Mouse (Mus musculus) lung, postnatal 25 days (tissue): ENCODE results near the gene Kifap3.

ENCODE experiments used
- DNase-seq: peaks from one replicate; pipeline ENCODE4 v3.0.0; 2022; ENCODE audit warnings: low spot score

Gene Kifap3

DNA sequence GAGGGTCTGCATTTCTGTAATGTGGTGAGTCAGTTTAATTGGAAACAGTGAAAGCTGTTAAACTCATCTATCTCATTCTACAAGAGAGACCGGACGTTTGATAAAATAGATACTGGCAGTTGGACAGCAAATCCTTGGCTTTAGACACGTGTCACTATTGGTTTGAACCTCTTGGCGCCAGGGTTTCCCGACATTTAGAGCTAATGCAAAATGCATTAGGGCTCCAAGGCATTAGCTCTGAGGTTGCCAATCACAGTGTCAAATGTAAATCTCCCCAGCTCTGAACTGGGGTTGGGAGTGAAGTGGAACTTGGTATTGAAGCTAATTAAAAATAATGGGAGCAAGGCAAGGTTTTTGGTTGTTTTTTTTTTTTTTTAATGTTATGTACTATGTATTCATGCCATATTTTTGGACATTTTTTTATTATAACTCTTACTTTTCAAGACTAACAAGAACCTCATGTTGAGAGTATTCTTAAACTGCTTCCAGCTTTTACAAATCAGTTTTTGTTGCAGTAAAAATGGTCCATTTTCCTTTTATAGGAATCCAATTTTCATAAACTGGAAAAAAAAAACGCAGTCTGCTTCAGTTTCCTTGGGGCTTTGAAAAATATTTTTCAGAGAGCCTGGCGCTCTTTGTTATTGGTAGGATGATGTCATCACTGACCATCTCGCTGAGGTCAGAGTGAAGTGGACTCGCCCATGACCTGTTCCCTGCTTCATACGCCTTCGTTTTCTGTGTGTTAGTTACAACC, 114.6 kb downstream of the Kifap3 start:
- no peak for DNase-seq

DNA sequence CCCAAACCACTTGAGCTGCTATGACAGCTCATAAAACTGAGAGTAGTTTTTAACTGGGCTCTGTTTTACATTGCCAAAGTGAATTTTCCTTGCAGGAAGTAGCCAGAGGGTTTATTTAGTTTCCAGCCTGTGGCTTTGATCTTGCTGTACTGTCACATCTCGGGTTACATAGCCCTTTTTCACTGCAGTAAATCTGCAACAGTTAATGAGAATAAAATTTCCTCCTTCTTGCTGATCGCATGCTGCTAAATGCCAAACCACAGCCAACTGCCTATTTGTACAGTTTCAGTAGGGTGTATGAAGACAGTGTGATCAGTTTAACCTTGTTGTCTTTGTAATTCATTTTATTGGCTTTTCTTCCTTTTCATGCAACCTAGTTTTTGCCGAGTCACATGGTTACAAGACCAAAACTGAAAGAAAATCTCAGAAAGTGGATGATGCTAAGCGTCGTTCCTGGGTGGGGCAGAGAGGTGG, 118.9 kb downstream of the Kifap3 start:
- DNase-seq = no peak

DNA sequence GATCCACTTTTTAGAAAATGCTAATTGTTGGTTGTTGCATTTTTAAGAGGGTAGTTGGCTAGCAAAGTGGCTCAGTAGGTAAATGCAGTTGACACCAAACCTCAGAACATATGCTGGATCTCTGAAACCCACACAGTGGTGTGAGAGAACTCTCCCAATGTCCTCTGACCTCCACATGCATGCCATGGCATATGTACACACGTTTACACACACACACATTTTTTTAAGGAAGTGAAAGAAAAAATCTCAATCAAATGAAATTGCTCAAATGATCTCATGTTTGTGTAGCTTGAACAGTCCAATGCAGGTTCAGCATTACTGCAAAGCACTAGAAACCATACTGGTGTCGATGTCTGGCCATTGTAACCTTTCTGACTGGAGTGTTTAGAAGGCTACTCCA, 120.2 kb downstream of the Kifap3 start:
- DNase-seq = no peak

DNA sequence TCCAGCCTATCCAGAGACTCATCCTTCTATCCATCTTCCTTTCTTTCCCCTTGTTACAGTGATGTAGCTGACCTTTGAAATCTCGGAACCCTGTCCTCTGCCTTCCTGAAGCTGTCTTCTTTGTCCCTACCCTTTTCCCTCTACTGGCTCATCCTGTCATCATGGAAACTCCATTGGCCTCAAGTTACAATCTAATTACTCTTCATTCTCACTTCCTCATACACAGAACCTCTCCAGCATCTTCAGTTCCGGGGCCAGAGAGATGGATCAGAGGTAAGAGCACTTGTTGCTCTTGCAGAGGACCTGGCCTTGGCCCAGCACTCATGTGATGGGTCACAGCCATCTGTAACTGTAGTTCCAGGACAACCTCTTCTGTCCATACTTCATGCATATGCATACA, 120.8 kb downstream of the Kifap3 start:
- no peak for DNase-seq

DNA sequence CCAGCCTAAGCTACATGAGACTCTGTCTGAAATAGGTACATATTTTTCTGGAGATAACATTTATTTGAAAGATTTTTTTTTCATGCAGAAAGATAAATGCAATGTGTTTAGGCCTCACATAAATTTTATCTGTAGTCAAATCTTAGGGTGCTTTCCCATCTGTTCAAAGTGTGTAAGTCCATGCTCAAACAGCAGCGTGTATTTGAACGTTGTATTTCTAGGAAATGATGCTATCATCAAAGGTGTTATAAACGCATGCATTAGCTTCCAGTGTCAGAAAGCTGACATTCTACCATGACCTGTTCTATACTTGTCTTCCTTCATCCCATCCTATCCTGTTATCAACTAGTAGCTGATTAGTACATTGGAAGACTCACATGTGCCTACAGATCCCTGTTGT, 124.0 kb downstream of the Kifap3 start:
- no peak for DNase-seq

DNA sequence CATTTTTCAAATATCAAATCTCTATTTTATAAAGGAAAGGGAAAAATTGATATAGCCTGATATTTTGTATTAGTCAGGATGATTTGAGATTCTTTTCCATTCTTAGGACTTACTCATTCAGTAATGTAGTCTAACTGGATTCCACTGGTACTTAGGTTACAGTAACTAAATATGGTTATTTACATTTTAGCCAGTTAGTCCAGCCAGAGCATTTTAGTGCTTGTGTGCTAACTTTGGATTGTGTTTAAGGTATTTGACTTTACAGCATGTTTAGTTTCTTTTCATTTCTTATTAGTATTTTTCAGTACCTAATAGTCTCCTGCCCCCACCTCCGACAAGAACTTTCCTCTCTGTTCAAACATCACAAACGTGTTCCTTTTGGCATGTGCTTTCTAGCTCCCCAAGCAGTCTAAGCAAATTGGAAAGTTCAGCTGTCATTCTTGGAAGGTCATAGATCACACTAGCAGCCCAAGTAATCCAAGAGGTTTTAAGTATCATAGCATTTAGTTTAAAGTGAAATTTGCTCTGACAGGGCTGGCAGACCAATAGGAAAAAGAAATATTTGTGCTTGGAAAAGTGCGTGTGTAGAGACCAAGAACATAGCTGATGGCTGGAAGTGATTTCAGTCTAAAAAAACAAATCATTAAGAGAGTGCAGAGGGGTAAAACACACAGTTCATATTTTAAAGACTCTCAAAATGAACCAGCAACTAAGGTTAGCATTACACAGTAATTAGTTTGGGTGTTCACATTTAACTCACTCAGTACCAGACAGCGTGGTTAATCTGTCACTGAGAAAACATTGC, 127.8 kb downstream of the Kifap3 start:
- peak; percentile 9 for DNase-seq

DNA sequence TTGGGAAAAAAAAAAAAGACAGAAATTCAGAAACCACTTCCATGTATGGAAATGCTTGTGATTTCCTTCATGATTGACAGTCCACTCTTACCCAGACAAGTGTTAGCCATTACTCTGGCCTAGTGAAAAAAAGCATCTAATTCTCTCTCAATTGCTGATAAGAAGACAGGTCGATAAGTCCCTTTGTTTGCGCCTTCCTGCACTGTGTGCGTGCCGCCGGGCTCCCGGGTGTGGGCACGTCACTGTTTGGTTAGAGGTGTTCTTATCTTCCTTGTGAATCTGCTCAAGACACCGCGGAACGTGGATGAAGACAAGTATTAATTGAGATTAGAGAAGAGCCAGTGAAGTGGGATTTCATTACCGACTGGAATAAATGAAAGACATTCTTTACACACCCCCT, 129.0 kb downstream of the Kifap3 start:
- DNase-seq = no peak

DNA sequence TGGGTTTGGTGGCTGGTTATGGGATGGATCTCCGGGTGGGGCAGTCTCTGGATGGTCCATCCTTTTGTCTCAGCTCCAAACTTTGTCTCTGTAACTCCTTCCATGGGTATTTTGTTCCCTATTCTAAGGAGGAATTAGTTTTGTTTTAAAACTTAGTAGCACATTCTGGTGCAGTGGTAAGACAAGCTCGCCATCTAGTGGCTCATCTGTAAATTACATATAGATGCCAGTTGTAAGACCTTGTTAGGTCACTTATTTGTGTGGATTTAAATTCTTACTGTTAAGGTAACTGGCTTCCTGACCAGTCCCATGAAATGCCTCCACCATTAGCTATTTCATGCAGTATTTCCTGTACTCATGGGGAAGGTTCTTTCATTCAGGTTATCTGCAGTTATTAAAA, 131.0 kb downstream of the Kifap3 start:
- peak; percentile 52 for DNase-seq

DNA sequence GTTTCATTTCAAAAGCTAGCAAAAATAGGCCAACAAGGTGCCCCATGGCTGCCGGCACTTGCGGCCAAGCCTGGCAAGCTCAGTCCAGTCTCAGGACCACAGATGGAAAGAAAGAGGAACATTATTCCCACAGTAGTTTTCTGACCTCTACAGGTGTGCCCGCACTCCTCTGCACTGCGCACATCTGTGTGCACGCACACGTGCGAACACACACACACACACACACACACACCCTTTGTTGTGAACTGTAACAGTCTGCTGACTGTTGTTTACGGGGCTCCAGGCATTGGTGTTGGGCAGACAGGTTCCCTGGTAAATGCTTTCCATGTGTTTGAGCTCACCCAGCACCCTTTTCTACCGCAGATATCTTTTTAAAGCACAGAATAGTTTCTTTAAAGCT, 131.4 kb downstream of the Kifap3 start:
- DNase-seq = no peak

DNA sequence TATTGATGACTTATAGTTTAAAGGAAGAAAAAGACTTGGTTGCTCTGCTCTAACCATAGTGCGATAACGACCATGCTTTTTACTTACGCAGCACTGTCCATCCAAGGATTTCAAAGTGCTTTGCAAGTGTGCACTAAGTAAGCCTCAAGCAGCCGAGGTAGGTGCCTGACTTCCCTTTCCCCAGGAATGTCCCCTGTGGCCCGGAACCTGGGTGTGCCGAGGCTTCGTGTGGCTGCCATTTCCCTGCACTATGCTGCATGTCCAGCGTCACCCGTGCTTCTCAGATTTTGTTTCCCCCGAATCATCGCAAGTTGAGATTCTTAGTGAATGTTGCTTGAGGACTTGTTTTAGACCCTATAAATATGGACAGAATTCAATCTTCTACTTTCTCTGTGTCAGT, 132.6 kb downstream of the Kifap3 start:
- no peak for DNase-seq

DNA sequence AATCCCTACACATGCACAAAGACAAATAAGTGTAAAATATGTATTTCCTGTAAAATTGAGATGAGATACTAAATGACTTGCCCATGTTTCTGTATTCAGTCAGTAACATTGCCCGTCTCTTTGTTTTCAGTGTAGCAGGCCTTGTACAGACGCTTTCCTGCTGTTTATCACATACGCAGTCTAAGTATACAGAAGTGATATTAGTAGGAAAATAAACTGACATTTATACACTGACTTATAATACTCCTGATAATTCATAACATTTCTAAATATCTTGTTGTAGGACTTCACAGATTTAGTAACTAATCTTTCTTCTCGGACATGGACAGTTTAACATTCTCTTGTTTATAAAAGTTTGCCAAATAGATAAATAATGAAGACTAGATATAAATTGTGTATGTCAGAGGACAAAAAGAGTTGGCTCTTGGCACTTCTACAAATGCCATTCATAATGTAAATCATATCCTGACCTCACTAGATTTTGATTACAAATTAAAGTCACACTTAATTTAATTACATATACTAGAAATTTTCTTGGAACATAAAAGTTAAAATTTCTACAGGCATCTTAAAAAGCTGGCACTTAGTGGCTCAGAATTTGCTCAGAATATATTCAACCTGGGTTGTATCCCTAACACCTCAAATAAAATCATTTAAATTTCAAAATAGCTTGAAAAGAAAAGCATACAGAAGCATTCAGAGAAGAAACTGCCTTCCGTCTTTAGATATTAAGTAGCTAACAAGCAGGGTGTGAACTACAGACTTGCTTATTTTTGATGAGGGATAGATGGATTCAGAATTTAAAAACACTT, 138.2 kb downstream of the Kifap3 start:
- DNase-seq = no peak

DNA sequence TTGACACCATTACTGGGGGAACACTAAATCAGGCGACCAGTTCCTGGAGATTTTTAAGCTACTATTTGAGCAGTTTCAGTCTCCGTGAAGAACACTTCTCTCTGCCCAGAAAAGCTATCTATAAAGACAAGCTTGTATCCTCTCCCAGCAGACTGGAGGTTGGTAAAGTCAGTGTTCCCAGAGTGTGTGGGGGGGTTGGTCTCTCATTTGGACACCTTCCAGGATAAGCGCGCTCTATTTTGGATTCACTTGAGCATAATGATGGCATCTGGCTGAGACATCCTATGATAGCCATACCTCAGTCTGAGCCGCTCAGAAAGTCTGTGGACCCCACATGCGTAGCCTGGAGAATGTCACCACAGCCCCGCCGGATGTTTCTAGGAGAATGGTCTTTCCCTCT, 144.7 kb downstream of the Kifap3 start:
- no peak for DNase-seq

DNA sequence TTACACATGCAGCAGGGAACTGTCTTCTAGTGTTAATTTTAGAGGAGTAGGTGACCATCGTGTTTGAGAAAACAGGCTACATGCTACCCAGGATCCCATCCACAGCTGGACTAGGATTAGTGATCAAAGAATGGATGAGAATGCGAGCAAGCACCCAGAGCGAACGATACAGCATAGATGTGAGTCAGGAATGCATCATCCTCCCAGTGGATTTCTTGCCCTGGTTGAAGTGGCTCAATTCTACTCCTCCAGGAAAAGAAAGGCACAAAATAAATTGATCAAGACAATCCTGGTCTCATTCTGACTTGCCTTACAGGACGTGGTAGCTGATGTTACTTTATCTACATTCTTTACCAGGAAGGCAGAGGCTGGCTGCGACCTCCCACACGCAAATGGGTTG, 149.5 kb downstream of the Kifap3 start, which contains the start of gene Scyl3:
Gene Scyl3, plus strand, starts transcription at position 255 of the 400 bp plus-strand sequence.
- no peak for DNase-seq

DNA sequence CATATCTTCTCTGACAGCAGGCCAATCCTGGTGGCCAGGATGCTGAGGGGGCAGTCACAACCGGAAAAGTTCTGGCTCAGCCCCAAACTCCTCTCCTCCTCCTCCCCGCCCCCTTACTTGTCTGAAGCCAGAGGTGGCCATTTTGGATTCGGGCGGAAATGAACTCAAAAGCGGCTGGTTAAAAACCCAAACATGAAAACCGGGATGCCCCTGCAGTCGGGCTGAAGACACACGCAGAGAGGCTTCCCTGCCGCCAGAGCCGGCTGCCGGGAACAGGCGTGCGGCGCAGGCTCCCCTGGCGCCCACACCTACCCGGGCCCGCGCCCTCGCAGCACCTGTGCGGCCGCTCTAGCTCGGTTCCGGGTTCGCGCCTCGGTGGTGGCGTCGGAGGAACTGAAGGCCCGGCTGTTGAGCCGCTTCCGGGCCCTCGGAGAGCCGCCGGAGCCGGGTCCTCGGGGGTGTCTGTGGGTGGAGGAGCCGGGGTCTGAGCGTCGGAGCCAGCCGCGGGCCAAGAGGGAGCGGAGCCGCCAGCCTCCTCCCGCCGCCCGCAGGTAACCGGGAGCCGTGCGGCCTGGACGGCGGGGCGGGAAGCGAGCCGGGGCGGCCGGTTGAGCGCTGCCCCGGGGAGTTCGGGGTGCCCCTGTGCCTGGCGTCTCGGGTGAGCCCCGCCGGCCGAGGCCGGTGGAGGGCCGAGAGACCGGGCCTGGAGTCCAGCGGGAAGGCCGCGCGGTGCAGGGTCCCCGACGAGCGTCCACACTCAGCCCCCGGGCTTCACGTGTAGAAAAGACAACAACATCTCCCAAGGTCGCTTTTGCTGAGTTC, 150.5 kb downstream of the Kifap3 start:
- peak; percentile 87 for DNase-seq

DNA sequence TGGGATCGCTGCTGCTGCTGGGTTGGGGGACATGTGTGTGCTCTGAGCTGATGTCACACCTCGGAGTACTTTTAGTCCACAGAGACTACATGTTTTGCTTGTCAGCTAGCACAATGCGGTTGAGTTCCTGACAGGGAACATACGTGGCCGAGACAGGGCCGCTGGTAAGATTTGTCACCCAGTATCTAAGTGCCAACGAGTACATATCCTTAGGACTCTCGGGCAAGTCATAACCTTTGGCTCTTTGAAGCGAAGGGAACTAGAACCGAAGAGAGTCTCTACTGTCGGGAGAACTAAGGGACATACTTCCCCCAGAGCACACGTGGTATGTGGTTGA, 151.0 kb downstream of the Kifap3 start:
- no peak for DNase-seq

DNA sequence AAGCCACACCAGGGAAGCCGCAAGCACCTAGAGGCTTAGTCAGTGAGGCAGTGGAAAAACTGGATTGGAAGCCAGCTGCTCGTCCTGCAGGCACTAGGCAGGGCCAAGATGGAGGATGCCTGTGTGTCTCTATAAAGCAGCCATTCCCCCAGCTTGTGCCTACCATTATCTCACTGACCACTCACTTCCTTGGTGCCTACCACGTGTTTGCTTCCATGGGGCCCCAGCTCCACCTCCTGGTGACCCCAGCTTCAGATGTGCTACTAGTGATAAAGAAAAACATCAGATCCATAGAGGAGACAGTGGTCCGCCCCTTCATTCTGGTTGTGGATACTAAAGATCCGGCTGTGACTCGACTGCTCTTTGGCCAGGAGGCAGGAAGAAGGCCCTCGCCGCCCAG, 152.4 kb downstream of the Kifap3 start:
- DNase-seq = no peak

DNA sequence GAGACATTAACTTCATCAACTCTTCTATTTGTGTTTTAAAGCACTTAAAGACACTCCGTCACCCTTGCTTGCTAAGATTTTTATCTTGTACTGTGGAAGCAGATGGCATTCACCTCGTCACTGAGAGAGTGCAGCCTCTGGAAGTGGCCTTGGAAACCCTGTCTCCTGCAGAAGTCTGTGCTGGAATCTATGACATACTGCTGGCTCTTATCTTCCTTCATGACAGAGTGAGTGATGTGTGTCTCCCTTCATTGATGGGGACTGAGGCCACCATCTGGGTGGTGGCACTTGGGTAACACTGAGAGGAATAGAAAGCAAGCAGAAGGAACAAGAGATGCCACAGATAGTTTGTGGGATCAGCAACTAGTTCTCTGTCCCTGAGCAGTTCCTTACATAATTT, 155.2 kb downstream of the Kifap3 start:
- DNase-seq = no peak

DNA sequence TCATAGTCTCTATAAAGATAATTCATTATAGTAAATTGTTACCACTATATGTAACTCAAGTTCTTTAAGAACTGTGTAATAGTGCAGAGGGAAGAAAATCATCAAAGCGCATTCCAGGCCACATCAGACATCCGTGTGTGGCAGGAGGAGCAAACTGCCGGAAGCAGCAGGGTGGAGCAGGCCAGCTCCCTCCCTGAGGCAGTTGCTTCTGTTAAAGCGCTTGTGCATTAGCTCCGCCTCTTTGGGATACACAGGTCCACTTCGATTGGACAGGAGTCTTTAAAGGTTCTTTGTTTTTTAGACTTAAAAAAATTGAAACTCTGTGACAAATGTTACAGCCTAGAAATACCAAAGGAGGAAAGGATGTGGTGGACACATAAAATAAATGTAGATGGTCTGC, 162.7 kb downstream of the Kifap3 start:
- DNase-seq = no peak

DNA sequence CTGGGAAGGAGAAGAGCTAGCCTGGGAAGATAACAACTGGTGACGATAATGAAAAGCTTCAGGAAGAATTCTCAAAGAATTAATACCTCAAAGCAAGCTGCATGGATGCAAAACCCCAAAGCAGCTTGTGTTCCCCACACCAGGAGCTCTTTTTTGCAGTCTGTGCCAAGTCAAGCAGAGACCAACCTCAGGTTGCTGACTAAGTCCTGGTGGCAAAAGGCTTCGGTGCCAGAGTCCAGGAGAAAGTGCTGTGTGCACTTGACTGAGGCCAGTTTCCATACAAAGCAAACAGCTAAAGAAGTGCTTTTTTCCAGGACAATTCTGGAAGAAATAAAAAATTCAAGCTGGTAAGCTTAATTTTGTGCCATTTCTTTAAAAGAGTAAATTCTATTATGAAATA, 174.0 kb downstream of the Kifap3 start:
- no peak for DNase-seq

DNA sequence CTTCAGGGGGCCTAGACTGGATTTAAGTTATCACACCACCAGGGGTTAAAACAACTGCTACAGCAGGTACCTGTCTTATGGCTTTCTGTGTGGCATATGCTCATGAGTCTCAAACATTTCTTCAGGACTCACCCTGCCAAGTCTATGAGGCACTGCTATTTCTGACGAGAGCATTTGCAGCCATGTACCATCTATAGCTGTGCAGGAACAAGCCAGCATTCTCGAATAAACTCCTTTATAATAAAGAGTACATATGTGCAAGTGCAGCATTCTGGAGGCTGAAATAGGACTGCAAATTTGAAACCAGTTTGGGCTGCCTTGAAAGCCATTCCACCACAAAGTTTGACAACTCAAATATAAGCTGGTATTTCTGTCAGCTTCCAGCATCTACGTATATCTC, 178.7 kb downstream of the Kifap3 start:
- no peak for DNase-seq

DNA sequence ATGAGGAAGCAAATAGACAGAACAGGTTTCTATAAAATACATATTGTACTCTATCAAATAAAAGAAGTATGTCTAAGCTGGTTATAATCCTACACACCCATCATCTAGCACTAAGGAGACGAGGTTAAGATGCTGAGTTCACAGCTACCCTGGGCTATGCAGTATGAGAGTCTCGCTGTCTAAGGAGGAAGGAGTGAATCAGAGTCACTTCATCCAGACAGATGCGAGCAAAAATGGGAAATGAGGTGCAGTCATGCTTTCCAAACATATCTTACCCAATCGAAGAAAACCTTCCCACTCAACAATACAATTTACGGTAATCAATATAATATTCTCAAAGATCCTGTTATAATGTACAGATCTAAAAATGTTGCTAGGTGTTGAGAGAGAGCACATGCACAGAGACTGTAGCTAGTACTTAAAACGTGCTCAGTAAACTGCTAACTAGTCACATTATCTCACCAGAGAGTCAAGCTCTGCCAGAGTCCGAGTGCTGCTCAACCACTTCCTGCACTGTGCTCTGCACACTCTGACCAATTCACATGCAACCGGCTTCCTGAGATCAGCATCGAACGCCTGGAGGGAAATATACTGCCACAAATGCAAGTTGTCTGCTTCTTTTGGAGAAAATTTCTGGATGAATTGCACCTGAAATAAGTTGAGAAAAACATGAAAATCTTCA, 184.8 kb downstream of the Kifap3 start:
- DNase-seq = no peak
